In genomic region chr11:109627648-109628047, GRCm38 (mm10) we compare ENCODE assay signal across 11 mouse cellular contexts. TPM values are rescaled to one million over a fixed set of nuclear protein-coding genes. Genes with fewer than 3 reads are reported as not detected.
DNase-seq lines count a peak whose midpoint lies in the region; ATAC-seq and TF ChIP-seq lines count a peak whose summit lies in the region.
"Had no signal": no experiment of that assay in that cellular context is flagged by ENCODE, and none has a peak within 500 bp of the region (broad histone marks: within the 10 kb centered on the region; RNA-seq: fewer than 3 reads in every experiment).

No protein-coding gene starts in this region.

- WGBS in kidney, postnatal 0 days, result 89% methylated on average over 4 of the region's 4 CpGs
- WGBS in kidney, embryonic 15.5 days, result 92% methylated on average over 4 of the region's 4 CpGs

- H3K9ac ChIP-seq in kidney, postnatal 0 days (ENCODE audit: low read depth, low read length), result no peak overlapping the region
- no peak overlapping the region for H3K9ac ChIP-seq in kidney, embryonic 15.5 days
- H3K9ac ChIP-seq: hindbrain, embryonic 13.5 days; neural tube, embryonic 15.5 days had no signal

- H3K4me2 ChIP-seq in kidney, postnatal 0 days (ENCODE audit: low read length), result no peak overlapping the region
- no peak overlapping the region for H3K4me2 ChIP-seq in kidney, embryonic 15.5 days
- H3K4me2 ChIP-seq: hindbrain, embryonic 13.5 days; neural tube, embryonic 15.5 days had no signal

- no peaks in the 10 kb centered on the region for H3K27me3 ChIP-seq in kidney, postnatal 0 days (ENCODE audit: insufficient read depth, low read length)
- no peaks in the 10 kb centered on the region for H3K27me3 ChIP-seq in kidney, embryonic 15.5 days
- H3K27me3 ChIP-seq: hindbrain, embryonic 13.5 days; neural tube, embryonic 15.5 days had no signal

- no peaks in the 10 kb centered on the region for H3K9me3 ChIP-seq in kidney, postnatal 0 days (replicated peaks; ENCODE audit: low read length)
- no peaks in the 10 kb centered on the region; the same call in 1 of the 2 replicates for H3K9me3 ChIP-seq in kidney, embryonic 15.5 days (replicated peaks)
- H3K9me3 ChIP-seq: hindbrain, embryonic 13.5 days; neural tube, embryonic 15.5 days had no signal

- DNase-seq in cerebellum, adult 9-10 months, result peak; percentile 13
- peak; percentile 35 for DNase-seq in kidney, postnatal 0 days (ENCODE audit: low spot score)
- peak; percentile 33 for DNase-seq in A20 (ENCODE audit: low read depth, low spot score)
- DNase-seq in induced T-regulatory cell, adult 2 months (ENCODE audit: low read depth), result peak; percentile 63
- no peak for DNase-seq in testis, postnatal 10 days (ENCODE audit: low spot score)
- no peak for DNase-seq in urinary bladder, postnatal 14 days (ENCODE audit: low spot score)

- 0 out of 2 replicates have a peak, but pooled peaks cover 6% of the 10 kb centered on the region for H3K4me1 ChIP-seq in kidney, postnatal 0 days (replicated peaks; ENCODE audit: insufficient read depth, low read length)
- H3K4me1 ChIP-seq in kidney, embryonic 15.5 days, result peaks cover 6% of the 10 kb centered on the region
- H3K4me1 ChIP-seq: neural tube, embryonic 15.5 days had no signal

- peak; percentile 59 for TF ChIP-seq CTCF in kidney, postnatal 0 days (IDR thresholded peaks at IDR 0.05; ENCODE audit: low read depth)

- H3K27ac ChIP-seq in kidney, postnatal 0 days, result no peak overlapping the region
- no peak overlapping the region for H3K27ac ChIP-seq in kidney, embryonic 15.5 days
- H3K27ac ChIP-seq: hindbrain, embryonic 13.5 days; macrophage; neural tube, embryonic 15.5 days had no signal

- no peaks in the 10 kb centered on the region for H3K36me3 ChIP-seq in kidney, postnatal 0 days (ENCODE audit: insufficient read depth, low read length)
- H3K36me3 ChIP-seq in kidney, embryonic 15.5 days, result no peaks in the 10 kb centered on the region
- H3K36me3 ChIP-seq: hindbrain, embryonic 13.5 days; neural tube, embryonic 15.5 days had no signal

- no peak for ATAC-seq in cerebellum, adult (ENCODE audit: insufficient number of reproducible peaks, low FRiP score, low TSS enrichment)
- no peak for ATAC-seq in kidney, postnatal 0 days (replicated peaks; ENCODE audit: low FRiP score, low read depth)
- ATAC-seq in kidney, embryonic 15.5 days (replicated peaks; ENCODE audit: low FRiP score), result no peak

- H3K4me3 ChIP-seq in kidney, postnatal 0 days (replicated peaks; ENCODE audit: low read depth, low read length), result no peak overlapping the region
- H3K4me3 ChIP-seq in kidney, embryonic 15.5 days (replicated peaks), result no peak overlapping the region
- H3K4me3 ChIP-seq: hindbrain, embryonic 13.5 days; neural tube, embryonic 15.5 days had no signal

RNA-seq across cellular contexts. Expression of gene Wipi1, which starts 15.9 kb away (rescaled TPM):
- polyA plus RNA-seq in kidney, postnatal 0 days (2015; fragmentation: Nextera tagmentation; extraction: Ambion mirVana), result 42.0 and 42.6 TPM in 2 replicates
- 35.0 and 35.5 TPM in 2 replicates for polyA plus RNA-seq in kidney, embryonic 15.5 days (2015; fragmentation: Nextera tagmentation; extraction: Ambion mirVana)

RNA-seq across cellular contexts. Expression of gene Prkar1a, which starts 21.6 kb away (rescaled TPM):
- 340 and 372 TPM in 2 replicates for polyA plus RNA-seq in kidney, postnatal 0 days (2015; fragmentation: Nextera tagmentation; extraction: Ambion mirVana)
- polyA plus RNA-seq in kidney, embryonic 15.5 days (2015; fragmentation: Nextera tagmentation; extraction: Ambion mirVana), result 354 and 359 TPM in 2 replicates

Comparison
In these comparisons a context has a peak if more than half of its experiments do, and no peak if none do; other contexts are left out.
1. DNase-seq: peak in cerebellum, adult 9-10 months (single experiment), kidney, postnatal 0 days (single experiment), A20 (single experiment) and induced T-regulatory cell, adult 2 months (single experiment); none in testis, postnatal 10 days (single experiment) and urinary bladder, postnatal 14 days (single experiment).